Mouse (Mus musculus) CD4-positive naive resting alpha-beta T cell, adult 57 days (primary cell): Measurements from ENCODE around the gene Vmn1r222. TPM values are rescaled to one million over a fixed set of nuclear protein-coding genes. Genes with fewer than 3 reads are reported as not detected.

Experiments used
- total RNA-seq: library from RNA; stranded (reverse); gene quantifications from one replicate; pipeline ENCODE4 v1.2.4, GENCODE M21; 2023

The Vmn1r222 gene
- total RNA-seq, result not detected

GRCm38 (mm10) chr13:23235847-23236246, at the start of gene Vmn1r222:
Gene Vmn1r222 (minus strand): TSS chr13:23235947.

GRCm38 (mm10) chr13:23246834-23247233, 11.1 kb upstream of the Vmn1r222 start, which contains the start of gene Vmn1r223:
Gene Vmn1r223 (plus strand): TSS chr13:23247134.

GRCm38 (mm10) chr13:23213827-23214226, 21.9 kb downstream of the Vmn1r222 start, which contains the start of gene Vmn1r221:
Gene Vmn1r221 (plus strand): TSS chr13:23214127.

DNA sequence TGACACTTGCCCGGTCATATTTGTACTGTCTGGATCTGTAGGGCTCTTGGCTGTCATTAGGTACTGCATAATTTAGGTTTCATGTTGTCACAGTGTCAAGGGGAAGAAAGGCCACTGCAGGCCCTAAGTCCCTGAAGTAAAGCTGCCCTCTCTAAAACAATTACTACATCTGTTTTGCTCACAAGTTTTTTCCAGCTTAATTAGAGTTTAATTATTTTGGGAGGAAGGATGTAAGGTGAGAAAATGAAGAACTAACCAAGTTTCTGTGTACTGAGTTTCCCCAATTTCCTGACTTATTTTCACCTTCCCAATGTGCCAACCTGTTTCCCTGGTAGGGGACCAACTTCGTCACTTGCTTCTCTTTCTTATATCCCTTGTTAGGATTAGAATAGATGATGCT, 47.9 kb downstream of the Vmn1r222 start, which contains the start of gene Vmn1r220:
Vmn1r220 (minus strand) TSS at position 101 of the 400 bp plus-strand sequence.

Other genes with a start within 250 kb of the Vmn1r222 start
- gene Vmn1r213, start 228.3 kb downstream of the Vmn1r222 start, total RNA-seq, result not detected
- gene Vmn1r214, start 205.5 kb downstream of the Vmn1r222 start, total RNA-seq, result not detected
- not detected for gene Vmn1r215, start 167.9 kb downstream of the Vmn1r222 start, total RNA-seq
- not detected for gene Vmn1r217, start 117.7 kb downstream of the Vmn1r222 start, total RNA-seq
- gene Vmn1r218, start 102.8 kb downstream of the Vmn1r222 start, total RNA-seq, result not detected
- not detected for gene Vmn1r219, start 76.6 kb downstream of the Vmn1r222 start, total RNA-seq
- not detected for gene Vmn1r220, start 48.0 kb downstream of the Vmn1r222 start, total RNA-seq
- gene Vmn1r221, start 21.8 kb downstream of the Vmn1r222 start, total RNA-seq, result not detected
- not detected for gene Vmn1r223, start 11.2 kb upstream of the Vmn1r222 start, total RNA-seq
- 19.2 TPM for gene Zfp322a, start 133.3 kb upstream of the Vmn1r222 start, total RNA-seq
- gene Abt1, start 187.9 kb upstream of the Vmn1r222 start, total RNA-seq, result 18.1 TPM
- gene Btn1a1, start 230.0 kb upstream of the Vmn1r222 start, total RNA-seq, result not detected